Mouse (Mus musculus): ENCODE measurements at regions not wholly inside any gene's neighbourhood (a gene's known extent, or its start where the extent isn't known, plus 50 kb on each side); places are given as distances from the start of the nearest gene placed in this dataset.

- peak; percentile 97 for TF ChIP-seq CTCF (conservative IDR thresholded peaks at IDR 0.05; ENCODE audit: low read length)
- TF ChIP-seq NANOG (IDR thresholded peaks at IDR 0.05; ENCODE audit: borderline replicate concordance, low read length), result no peak
These were observed 231.9 kb upstream of the 1700056E22Rik start for GRCm38 (mm10) chr1:184266051-184266450.
